Mouse (Mus musculus) embryonic fibroblast, embryonic 13.5 days (primary cell): Measurements from ENCODE around the gene Elf2. TPM values are rescaled to one million over a fixed set of nuclear protein-coding genes. Genes with fewer than 3 reads are reported as not detected.

Source experiments
- H3K27ac ChIP-seq: 2 replicates; pipeline ENCODE4 v1.5.1; 2012; ENCODE audit warnings: low read length, control low read depth, inconsistent platforms; ENCODE audit not compliant: insufficient read depth
- H3K4me1 ChIP-seq: 2 replicates; pipeline ENCODE4 v1.6.1; 2011; ENCODE audit warnings: low read length; ENCODE audit not compliant: control insufficient read depth, insufficient read depth
- H3K4me3 ChIP-seq: 2 replicates; pipeline ENCODE4 v1.5.1; 2011; ENCODE audit warnings: mild to moderate bottlenecking, control low read depth, low read length; ENCODE audit not compliant: insufficient read depth
- CTCF ChIP-seq: IDR thresholded peaks from 2 replicates; pipeline ENCODE4 v1.5.1; 2011; ENCODE audit warnings: mild to moderate bottlenecking, control low read depth, low read length, moderate library complexity, borderline replicate concordance; ENCODE audit not compliant: insufficient read depth
- POLR2A ChIP-seq: IDR thresholded peaks from 2 replicates; pipeline ENCODE4 v1.6.1; 2011; ENCODE audit warnings: low read depth, mild to moderate bottlenecking, control low read depth, low read length, moderate library complexity
- polyA plus RNA-seq: library from polyadenylated mRNA; stranded (reverse); fragments of >200 nt; gene quantifications from 2 replicates; pipeline ENCODE4 v1.2.4, GENCODE M21; 2011; ENCODE audit warnings: low read depth; ENCODE audit not compliant: missing spikeins, insufficient read length

Elf2 gene
- polyA plus RNA-seq, 1 experiment: 53.4 TPM

DNA sequence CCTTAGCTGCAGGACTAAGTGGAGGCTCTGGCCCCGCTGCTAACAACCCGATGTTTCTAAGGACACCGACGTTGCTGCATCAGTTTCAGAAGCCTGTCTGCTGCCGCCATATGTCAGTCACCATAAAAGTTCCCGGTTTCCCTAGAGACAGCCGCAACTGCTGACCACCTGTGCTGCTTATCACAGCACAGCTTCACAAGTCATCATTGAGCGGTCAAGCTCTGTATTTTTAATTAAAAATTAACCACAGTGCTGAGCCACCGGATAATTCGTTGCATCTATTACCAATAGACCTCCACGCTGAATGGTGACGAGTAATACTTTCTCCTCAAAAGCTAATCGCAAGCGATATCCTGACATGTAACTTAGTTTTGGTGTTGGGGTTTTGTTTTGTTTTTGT lies 135.6 kb downstream of the Elf2 start:
- TF ChIP-seq POLR2A (no peak), CTCF (no peak)
- Histone ChIP-seq H3K4me1 (0 out of 2 replicates have a peak, but pooled peaks cover 3% of the 10 kb centered on the region), H3K4me3 (no peak overlapping the region), H3K27ac (no peak overlapping the region)

DNA sequence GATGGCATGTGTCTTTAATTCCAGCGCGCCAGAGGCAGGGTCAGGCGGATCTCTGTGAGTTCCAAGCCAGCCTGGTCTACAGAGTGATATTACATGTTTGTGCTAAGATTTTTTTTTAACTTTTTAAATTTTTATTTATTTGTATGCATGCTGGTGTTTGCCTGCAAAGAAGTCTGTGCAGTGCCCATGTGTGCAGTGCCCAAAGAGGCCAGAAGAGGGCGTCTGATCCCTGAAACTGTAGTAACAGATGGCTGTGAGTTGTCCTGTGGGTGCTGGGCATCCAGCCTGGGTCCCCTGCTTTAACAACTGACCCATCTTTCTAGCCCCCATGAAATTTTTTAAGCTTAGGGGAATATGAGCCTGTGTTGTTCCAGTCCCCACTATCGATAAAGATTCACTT lies 136.0 kb downstream of the Elf2 start:
- Histone ChIP-seq H3K27ac (no peak overlapping the region), H3K4me1 (0 out of 2 replicates have a peak, but pooled peaks cover 3% of the 10 kb centered on the region), H3K4me3 (no peak overlapping the region)
- no peak for TF ChIP-seq CTCF

DNA sequence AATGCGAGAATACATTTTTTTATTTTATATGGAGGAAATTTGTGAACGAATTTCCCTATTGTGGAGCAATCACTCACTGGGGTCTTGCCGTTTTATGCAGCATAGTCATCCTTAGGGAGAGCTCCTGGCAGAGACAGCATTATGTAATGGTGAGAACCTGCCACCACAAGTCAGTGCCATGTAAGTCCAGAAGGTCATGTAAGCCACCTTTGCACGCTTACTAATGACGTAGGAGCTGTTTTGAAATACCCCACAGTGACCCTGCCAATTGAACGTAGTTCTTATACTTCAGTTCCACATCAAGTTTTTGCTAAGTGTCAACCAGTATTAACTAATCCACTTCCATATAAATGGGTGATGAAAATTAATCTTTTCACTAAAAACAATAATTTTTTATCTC lies 136.6 kb downstream of the Elf2 start:
- H3K4me1 ChIP-seq: peaks cover 3% of the 10 kb centered on the region; the same call in 1 of the 2 replicates
- no peak overlapping the region for H3K4me3 ChIP-seq
- H3K27ac ChIP-seq: no peak overlapping the region
- TF ChIP-seq POLR2A: no peak
- TF ChIP-seq CTCF: no peak

Other genes starting within 250 kb of the Elf2 start
- 17.3 and 25.5 TPM in 2 replicates for gene Noct, start 116.2 kb downstream of the Elf2 start, polyA plus RNA-seq
- gene Mgarp, start 56.1 kb upstream of the Elf2 start, polyA plus RNA-seq: 0.70 and 1.1 TPM in 2 replicates
- 205 and 215 TPM in 2 replicates for gene Ndufc1, start 68.3 kb upstream of the Elf2 start, polyA plus RNA-seq
- gene Naa15, start 74.5 kb upstream of the Elf2 start, polyA plus RNA-seq: 86.3 and 105 TPM in 2 replicates
- gene Rab33b, start 143.3 kb upstream of the Elf2 start, polyA plus RNA-seq: 23.2 and 24.5 TPM in 2 replicates
- gene Setd7, start 220.2 kb upstream of the Elf2 start, polyA plus RNA-seq: 46.0 and 54.3 TPM in 2 replicates